ENCODE assay signal across 9 mouse cellular contexts in the genomic region with DNA sequence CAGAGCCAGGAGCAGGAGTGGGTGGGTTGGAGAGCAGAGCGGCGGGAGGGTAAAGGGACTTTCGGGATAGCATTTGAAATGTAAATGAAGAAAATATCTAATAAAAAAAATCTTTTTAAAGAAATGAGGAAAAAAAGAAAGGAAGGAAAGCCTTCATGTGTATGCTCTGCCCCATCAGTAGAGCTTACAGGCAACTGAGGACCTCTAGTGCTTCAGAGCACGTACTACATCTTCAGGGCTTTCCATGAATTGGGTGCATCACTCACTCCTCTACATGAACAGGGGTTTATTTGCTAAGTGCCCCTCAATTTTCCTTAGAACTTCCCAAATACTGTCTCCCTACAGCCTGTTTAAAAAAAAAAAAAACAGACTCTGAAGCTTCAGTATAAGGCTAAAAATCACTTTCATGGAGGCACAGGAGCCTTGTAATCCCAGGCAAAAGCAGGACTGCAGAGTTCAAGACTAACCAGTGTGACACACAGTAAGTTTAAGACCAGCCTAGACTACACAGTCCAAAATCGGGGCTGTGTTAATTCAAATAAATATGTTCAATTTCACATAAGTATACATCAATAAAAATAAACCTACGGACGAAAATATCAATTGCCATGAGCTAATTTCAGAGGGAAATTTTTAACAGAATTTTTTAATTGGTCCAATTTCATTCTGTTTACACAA. TPM values are rescaled to one million over a fixed set of nuclear protein-coding genes. Genes with fewer than 3 reads are reported as not detected.
DNase-seq lines count a peak whose midpoint lies in the region; ATAC-seq and TF ChIP-seq lines count a peak whose summit lies in the region.
"Had no signal": no experiment of that assay in that cellular context is flagged by ENCODE, and none has a peak within 500 bp of the region (broad histone marks: within the 10 kb centered on the region; RNA-seq: fewer than 3 reads in every experiment).

No protein-coding gene starts in this region.

- TF ChIP-seq CTCF in ES-Bruce4 (IDR thresholded peaks at IDR 0.05; ENCODE audit: low read depth, low read length), result peak; percentile 27

- peak; percentile 79; the same call in 1 of the 2 replicates for ATAC-seq in hindbrain, embryonic 14.5 days (ENCODE audit: low FRiP score)

- no peak overlapping the region for H3K27ac ChIP-seq in ES-Bruce4 (ENCODE audit: insufficient read depth, low read length)
- no peak overlapping the region for H3K27ac ChIP-seq in hindbrain, embryonic 14.5 days
- H3K27ac ChIP-seq: lung, embryonic 15.5 days had no signal

- no peaks in the 10 kb centered on the region for H3K36me3 ChIP-seq in ES-Bruce4 (ENCODE audit: control insufficient read depth, insufficient read depth, low read length, poor library complexity, severe bottlenecking)
- H3K36me3 ChIP-seq in hindbrain, embryonic 14.5 days (replicated peaks; ENCODE audit: control insufficient read depth, insufficient read depth), result no peaks in the 10 kb centered on the region
- H3K36me3 ChIP-seq: lung, embryonic 15.5 days had no signal

- peak; percentile 19 for DNase-seq in layer of hippocampus, adult 11-12 months (ENCODE audit: low spot score)
- DNase-seq in layer of hippocampus, adult 9-10 months (ENCODE audit: low spot score), result no peak
- DNase-seq in R1 (ENCODE audit: low read depth, low spot score), result peak; percentile 31
- DNase-seq in hindbrain, embryonic 14.5 days (ENCODE audit: low spot score), result no peak
- DNase-seq in spleen, postnatal 36 days (ENCODE audit: low spot score in 2 of 2), result no peak
- DNase-seq in frontal cortex, postnatal 25 days (ENCODE audit: low spot score in 2 of 2), result no peak
- no peak for DNase-seq in urinary bladder, adult 18-20 months (ENCODE audit: low spot score in 2 of 2)

- 82% methylated on average over 7 of the region's 7 CpGs for WGBS in hindbrain, embryonic 14.5 days

- TF ChIP-seq EP300 in ES-Bruce4 (IDR thresholded peaks at IDR 0.05; ENCODE audit: insufficient read depth, low read depth, low read length), result no peak

- no peaks in the 10 kb centered on the region for H3K27me3 ChIP-seq in ES-Bruce4 (ENCODE audit: control insufficient read depth, insufficient read depth, low read length, poor library complexity, severe bottlenecking)
- H3K27me3 ChIP-seq in hindbrain, embryonic 14.5 days (ENCODE audit: control insufficient read depth, insufficient read depth, low read length), result no peaks in the 10 kb centered on the region
- H3K27me3 ChIP-seq: lung, embryonic 15.5 days had no signal

- no peak overlapping the region for H3K4me3 ChIP-seq in ES-Bruce4 (ENCODE audit: low read depth, low read length)
- no peak overlapping the region for H3K4me3 ChIP-seq in hindbrain, embryonic 14.5 days (replicated peaks; ENCODE audit: low read length)
- H3K4me3 ChIP-seq: lung, embryonic 15.5 days had no signal

- H3K9me3 ChIP-seq in ES-Bruce4 (replicated peaks; ENCODE audit: control insufficient read depth, insufficient read depth, low read length, poor library complexity, severe bottlenecking), result no peaks in the 10 kb centered on the region
- no peaks in the 10 kb centered on the region for H3K9me3 ChIP-seq in hindbrain, embryonic 14.5 days (ENCODE audit: control insufficient read depth, low read length)
- H3K9me3 ChIP-seq: lung, embryonic 15.5 days had no signal

- no peak for TF ChIP-seq POLR2A in ES-Bruce4 (IDR thresholded peaks at IDR 0.05; ENCODE audit: insufficient read depth, low read length)

- H3K9ac ChIP-seq in ES-Bruce4 (ENCODE audit: low read depth, poor library complexity, severe bottlenecking), result no peak overlapping the region
- H3K9ac ChIP-seq in hindbrain, embryonic 14.5 days, result no peak overlapping the region
- H3K9ac ChIP-seq: lung, embryonic 15.5 days had no signal

- H3K4me1 ChIP-seq in ES-Bruce4 (ENCODE audit: control insufficient read depth, insufficient read depth, low read length), result no peaks in the 10 kb centered on the region
- no peaks in the 10 kb centered on the region for H3K4me1 ChIP-seq in hindbrain, embryonic 14.5 days (replicated peaks; ENCODE audit: control insufficient read depth, insufficient read depth, low read length)

- no peak overlapping the region for H3K4me2 ChIP-seq in hindbrain, embryonic 14.5 days (replicated peaks)
- H3K4me2 ChIP-seq: lung, embryonic 15.5 days had no signal

RNA-seq across cellular contexts. Expression of a gene that starts 4.0 kb away (rescaled TPM):
- not detected in 2 replicates for polyA plus RNA-seq in ES-Bruce4 (2011; ENCODE audit: insufficient read depth, insufficient read length, low read depth, missing spikeins)
- polyA plus RNA-seq in hindbrain, embryonic 14.5 days (2014; fragmentation: Nextera tagmentation; extraction: Ambion mirVana), result 0.80 and 1.5 TPM in 2 replicates

RNA-seq across cellular contexts. Expression of a gene that starts 38.3 kb away (rescaled TPM):
- polyA plus RNA-seq in ES-Bruce4 (2011; ENCODE audit: insufficient read depth, insufficient read length, low read depth, missing spikeins), result 5.0 and 5.8 TPM in 2 replicates
- 6.0 and 7.8 TPM in 2 replicates for polyA plus RNA-seq in hindbrain, embryonic 14.5 days (2014; fragmentation: Nextera tagmentation; extraction: Ambion mirVana)

Comparison
In these comparisons a context has a peak if more than half of its experiments do, and no peak if none do; other contexts are left out.
1. DNase-seq: peak in layer of hippocampus, adult 11-12 months (single experiment) and R1 (single experiment); none in layer of hippocampus, adult 9-10 months (single experiment), hindbrain, embryonic 14.5 days (single experiment), spleen, postnatal 36 days (0 of 2), frontal cortex, postnatal 25 days (0 of 2) and urinary bladder, adult 18-20 months (0 of 2).